Mouse (Mus musculus) spleen, adult 2 months (tissue): ENCODE measurements around the gene Hps1. TPM values are rescaled to one million over a fixed set of nuclear protein-coding genes. Genes with fewer than 3 reads are reported as not detected.

ENCODE experiments used
- DNase-seq, 2 experiments: peaks; one replicate each; pipeline versions ENCODE4 v3.0.0 to v3.0.0-alpha.2; 2012 to 2021; ENCODE audit warnings: low spot score in 2 of 2, low read depth in 1 of 2
- H3K27ac ChIP-seq: fragments of 200-500 bp; 2 replicates; pipeline ENCODE4 v1.5.1; 2012; ENCODE audit warnings: low read length, inconsistent platforms; ENCODE audit not compliant: insufficient read depth
- H3K27me3 ChIP-seq: fragments of 200-500 bp; 2 replicates; pipeline ENCODE4 v1.6.1; 2012; ENCODE audit warnings: mild to moderate bottlenecking, moderate library complexity, low read length, inconsistent platforms; ENCODE audit not compliant: control insufficient read depth, insufficient read depth
- H3K36me3 ChIP-seq: fragments of 200-500 bp; 2 replicates; pipeline ENCODE4 v1.6.1; 2012; ENCODE audit warnings: mild to moderate bottlenecking, low read length, inconsistent platforms; ENCODE audit not compliant: control insufficient read depth, insufficient read depth
- H3K4me1 ChIP-seq: fragments of 200-500 bp; 2 replicates; pipeline ENCODE4 v1.6.1; 2011; ENCODE audit warnings: inconsistent platforms; ENCODE audit not compliant: control insufficient read depth, insufficient read depth, insufficient read length
- H3K4me3 ChIP-seq: fragments of 200-500 bp; 2 replicates; pipeline ENCODE4 v1.5.1; 2011; ENCODE audit warnings: mild to moderate bottlenecking, inconsistent platforms; ENCODE audit not compliant: insufficient read depth, insufficient read length; ENCODE audit errors: extremely low read depth
- CTCF ChIP-seq: fragments of 200-500 bp; IDR thresholded peaks from 2 replicates; pipeline ENCODE4 v1.5.1; 2011; ENCODE audit warnings: mild to moderate bottlenecking, inconsistent platforms; ENCODE audit not compliant: insufficient read depth, insufficient read length, insufficient replicate concordance; ENCODE audit errors: extremely low read depth
- POLR2A ChIP-seq: fragments of 200-500 bp; IDR thresholded peaks from 2 replicates; pipeline ENCODE4 v1.6.1; 2011; ENCODE audit warnings: low read depth, low read length, inconsistent platforms
- WGBS: fragments of 180-500 bp; shearing (Covaris S2); methylation state at CpG from one replicate; pipeline ENCODE4 v1.1.7; 2018; 5-methylcytosine and 5-hydroxymethylcytosine counted together
- polyA plus RNA-seq: library from polyadenylated mRNA; depleted of rRNA; stranded (reverse); fragments of >200 nt; gene quantifications from 2 replicates; pipeline ENCODE4 v1.2.3, GENCODE M21; 2012

Gene Hps1
- polyA plus RNA-seq, 1 experiment = 40.8 TPM

- 60% methylated on average over 9 of the region's 9 CpGs for WGBS
- H3K27ac ChIP-seq = no peak overlapping the region
Measured at GRCm38 (mm10) chr19:42745084-42745868, 34.5 kb downstream of the Hps1 start.

GRCm38 (mm10) chr19:42744162-42744586 lies 35.6 kb downstream of the Hps1 start:
- no peak for DNase-seq
- Histone ChIP-seq H3K36me3 (no peaks in the 10 kb centered on the region), H3K27ac (no peak overlapping the region), H3K27me3 (no peaks in the 10 kb centered on the region), H3K4me3 (no peak overlapping the region), H3K4me1 (no peaks in the 10 kb centered on the region)
- no peak for TF ChIP-seq POLR2A
- peak; percentile 10; the same call in 1 of the 2 replicates for TF ChIP-seq CTCF
- 17% methylated on average over 4 of the region's 4 CpGs for WGBS

More at GRCm38 (mm10) chr19:42745084-42745868, 34.5 kb downstream of the Hps1 start:
- H3K4me3 ChIP-seq = no peak overlapping the region
- TF ChIP-seq CTCF (no peak), POLR2A (no peak)
- no peaks in the 10 kb centered on the region for H3K27me3 ChIP-seq
- no peaks in the 10 kb centered on the region for H3K36me3 ChIP-seq
- no peaks in the 10 kb centered on the region for H3K4me1 ChIP-seq
- no peak for DNase-seq

DNA sequence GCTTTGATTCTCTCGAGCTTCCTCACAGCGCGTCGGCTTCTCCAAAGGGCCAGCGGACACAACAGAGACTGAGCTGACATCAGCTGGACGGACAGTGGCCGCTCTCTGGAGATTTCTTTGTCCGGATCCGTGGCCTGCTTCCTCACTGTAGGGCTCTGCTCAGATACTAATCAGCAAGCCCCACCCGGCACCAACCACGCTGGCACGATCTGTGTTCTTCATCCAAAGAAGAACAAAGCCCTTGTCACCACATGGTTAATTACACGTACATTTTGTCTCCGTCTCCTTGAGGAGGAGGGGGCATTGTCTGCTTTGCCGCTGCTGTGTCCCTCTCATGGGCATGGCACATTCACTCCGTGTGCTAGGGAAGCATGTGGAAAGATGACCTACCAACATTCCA lies 36.5 kb downstream of the Hps1 start:
- Histone ChIP-seq H3K4me3 (no peak overlapping the region), H3K4me1 (no peaks in the 10 kb centered on the region)
- WGBS = 86% methylated on average over 16 of the region's 16 CpGs

GRCm38 (mm10) chr19:42741884-42742283 lies 37.9 kb downstream of the Hps1 start:
- Histone ChIP-seq H3K27ac (no peak overlapping the region), H3K4me1 (no peaks in the 10 kb centered on the region)
- 90% methylated on average over 14 of the region's 14 CpGs for WGBS

More for the DNA sequence above, 36.5 kb downstream of the Hps1 start:
- no peak overlapping the region for H3K27ac ChIP-seq
- DNase-seq = no peak
- H3K27me3 ChIP-seq = no peaks in the 10 kb centered on the region
- TF ChIP-seq POLR2A (no peak), CTCF (no peak)
- H3K36me3 ChIP-seq = no peaks in the 10 kb centered on the region

GRCm38 (mm10) chr19:42740163-42740899 lies 39.4 kb downstream of the Hps1 start:
- Histone ChIP-seq H3K27me3 (no peaks in the 10 kb centered on the region), H3K4me3 (no peak overlapping the region), H3K36me3 (no peaks in the 10 kb centered on the region), H3K4me1 (no peaks in the 10 kb centered on the region), H3K27ac (no peak overlapping the region)
- DNase-seq = no peak
- 79% methylated on average over 8 of the region's 8 CpGs for WGBS
- TF ChIP-seq POLR2A = no peak
- TF ChIP-seq CTCF = no peak

More at GRCm38 (mm10) chr19:42741884-42742283, 37.9 kb downstream of the Hps1 start:
- H3K4me3 ChIP-seq = no peak overlapping the region
- H3K36me3 ChIP-seq = no peaks in the 10 kb centered on the region
- TF ChIP-seq CTCF (no peak), POLR2A (no peak)
- H3K27me3 ChIP-seq = no peaks in the 10 kb centered on the region
- DNase-seq = no peak

DNA sequence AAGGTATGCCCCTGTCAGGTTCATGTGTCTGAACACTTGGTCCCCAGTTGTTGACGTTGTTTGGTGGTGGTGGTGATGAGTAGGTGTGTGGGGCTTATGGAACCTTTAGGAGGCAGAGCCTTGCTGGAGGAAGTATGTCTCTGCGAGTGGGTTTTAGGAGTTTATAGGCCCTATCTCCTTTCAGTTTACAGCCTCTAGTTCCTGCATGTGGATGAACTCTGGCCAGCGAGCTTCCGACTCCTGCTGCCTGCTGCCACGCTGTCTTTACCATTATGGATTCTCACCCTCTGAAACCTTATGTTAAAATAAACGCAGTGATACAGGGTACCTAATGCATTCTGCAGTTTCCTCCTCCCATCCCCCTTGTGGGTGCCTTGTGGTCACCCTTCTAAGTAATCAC lies 40.0 kb downstream of the Hps1 start:
- H3K4me1 ChIP-seq = no peaks in the 10 kb centered on the region
- WGBS = 61% methylated on average over 6 of the region's 6 CpGs
- no peak overlapping the region for H3K4me3 ChIP-seq
- no peak for DNase-seq
- TF ChIP-seq POLR2A (no peak), CTCF (no peak)
- H3K36me3 ChIP-seq = no peaks in the 10 kb centered on the region
- no peaks in the 10 kb centered on the region for H3K27me3 ChIP-seq
- no peak overlapping the region for H3K27ac ChIP-seq

DNA sequence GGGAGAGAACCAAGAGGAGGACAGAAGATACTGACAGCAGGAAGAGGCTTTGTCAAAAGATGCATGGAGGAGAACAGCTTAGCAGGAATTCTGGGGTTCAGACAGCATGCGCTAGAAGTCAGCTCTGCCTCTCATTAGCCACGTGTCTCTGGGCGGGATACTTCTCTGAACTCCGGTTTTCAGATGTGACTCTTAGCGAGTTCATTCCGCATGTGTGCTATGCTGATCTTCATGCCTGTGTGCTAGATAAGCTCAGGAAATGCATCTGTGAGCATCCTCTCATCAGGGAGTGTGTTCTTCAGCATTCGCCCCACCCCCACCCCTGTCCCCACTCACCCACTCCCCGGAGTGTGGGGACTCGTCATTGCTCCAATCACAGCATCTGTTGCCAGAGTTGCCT lies 42.0 kb downstream of the Hps1 start:
- Histone ChIP-seq H3K27me3 (no peaks in the 10 kb centered on the region), H3K4me3 (no peak overlapping the region), H3K27ac (no peak overlapping the region), H3K36me3 (no peaks in the 10 kb centered on the region), H3K4me1 (no peaks in the 10 kb centered on the region)
- 84% methylated on average over 9 of the region's 9 CpGs for WGBS
- no peak for DNase-seq
- no peak for TF ChIP-seq POLR2A
